Mouse (Mus musculus): ENCODE results near the gene Zcchc24. TPM values are rescaled to one million over a fixed set of nuclear protein-coding genes. Genes with fewer than 3 reads are reported as not detected.
"Not testable (repeated sequence)": the region's sequence is repeated elsewhere in the genome, so short reads cannot be mapped to it uniquely, and the experiment has no call there.

Zcchc24 gene
- 31.7 and 34.8 TPM in 2 replicates for polyA plus RNA-seq (2012; ENCODE audit: insufficient read depth, insufficient read length, missing spikeins)

DNA sequence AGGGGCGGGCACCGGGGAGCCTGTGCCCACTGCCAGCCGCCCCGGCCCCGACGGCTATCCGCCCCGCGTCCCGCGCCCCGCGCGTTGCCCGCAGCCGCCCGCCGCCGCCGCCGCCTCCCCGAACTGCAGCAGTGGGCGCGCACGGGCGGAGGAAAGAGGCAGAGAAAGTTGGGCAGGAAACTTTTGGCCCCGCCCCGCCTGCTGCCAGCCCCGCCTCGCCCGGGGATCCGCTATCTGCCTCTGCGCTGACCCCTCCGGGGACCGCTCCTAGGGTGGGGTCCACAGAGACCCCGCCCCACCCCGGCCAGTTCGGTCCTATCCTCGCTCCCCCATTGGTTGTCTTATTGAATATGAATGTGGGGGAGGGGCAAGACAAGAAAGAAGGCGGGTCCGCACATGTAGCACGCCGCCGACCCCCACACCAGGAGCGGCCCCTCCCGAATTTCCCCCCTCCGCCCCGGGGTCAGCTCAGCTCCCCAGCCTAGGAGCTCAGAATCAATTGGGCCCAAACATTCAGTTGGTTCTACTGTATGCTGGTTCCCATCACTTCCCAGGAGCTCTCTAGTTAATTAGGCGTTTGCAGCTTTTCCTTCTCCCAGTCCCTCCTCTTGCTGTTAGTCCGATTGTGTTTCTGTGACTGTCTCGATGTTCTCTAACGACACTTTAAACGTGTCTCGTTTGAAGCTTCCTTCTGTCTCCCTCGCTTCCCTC lies at the start of gene Zcchc24:
Gene Zcchc24, minus strand, starts transcription at position 125 of the 711 bp plus-strand sequence.
- Histone ChIP-seq H3K27ac (ENCODE audit: insufficient read depth, low read depth, low read length) (no peak within 1 kb of the TSS), H3K4me1 (ENCODE audit: control insufficient read depth, insufficient read depth, low read length) (peaks cover 11% of the 10 kb centered on the region)
- TF ChIP-seq CTCF (IDR thresholded peaks at IDR 0.05; ENCODE audit: low read depth, low read length) (no peak), POLR2A (IDR thresholded peaks at IDR 0.05; ENCODE audit: borderline replicate concordance, low read depth, low read length) (no peak)

GRCm38 (mm10) chr14:25816416-25816815 lies 47.6 kb upstream of the Zcchc24 start:
- Histone ChIP-seq H3K4me1 (ENCODE audit: control insufficient read depth, insufficient read depth, low read length) (no peaks in the 10 kb centered on the region), H3K4me3 (ENCODE audit: insufficient read depth, low read length) (no peak overlapping the region), H3K27ac (ENCODE audit: insufficient read depth, low read depth, low read length) (no peak overlapping the region)
- TF ChIP-seq POLR2A (IDR thresholded peaks at IDR 0.05; ENCODE audit: borderline replicate concordance, low read depth, low read length) (no peak), CTCF (IDR thresholded peaks at IDR 0.05; ENCODE audit: low read depth, low read length) (peak; percentile 78)

More for the DNA sequence above, at the start of gene Zcchc24:
- H3K4me3 ChIP-seq (ENCODE audit: insufficient read depth, low read length), result peak within 1 kb of the TSS; percentile 64

DNA sequence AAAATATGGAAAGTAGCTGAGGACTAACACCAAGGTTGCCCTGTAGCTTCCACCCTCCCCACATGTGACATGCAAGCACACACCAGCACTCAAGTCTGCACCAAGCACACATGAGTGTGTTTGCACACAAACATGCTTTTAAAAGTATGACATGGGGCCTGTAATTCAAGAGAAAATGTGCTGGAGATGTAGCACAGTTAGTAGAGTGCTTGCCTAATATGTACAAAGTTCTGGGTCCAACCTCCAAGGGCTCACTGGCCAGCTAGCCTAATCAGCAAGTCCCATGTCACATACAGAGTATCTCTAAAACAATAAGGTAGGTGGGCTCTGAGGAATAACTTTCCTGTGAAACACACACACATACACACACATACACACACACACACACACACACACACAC lies 45.3 kb upstream of the Zcchc24 start:
- Histone ChIP-seq H3K4me3 (ENCODE audit: insufficient read depth, low read length) (no peak overlapping the region), H3K4me1 (ENCODE audit: control insufficient read depth, insufficient read depth, low read length) (no peaks in the 10 kb centered on the region), H3K27ac (ENCODE audit: insufficient read depth, low read depth, low read length) (no peak overlapping the region)
- no peak for TF ChIP-seq POLR2A (IDR thresholded peaks at IDR 0.05; ENCODE audit: borderline replicate concordance, low read depth, low read length)
- no peak for TF ChIP-seq CTCF (IDR thresholded peaks at IDR 0.05; ENCODE audit: low read depth, low read length)

GRCm38 (mm10) chr14:25811026-25811425 lies 42.2 kb upstream of the Zcchc24 start:
- not testable (repeated sequence) for H3K4me3 ChIP-seq (ENCODE audit: insufficient read depth, low read length); H3K27ac ChIP-seq (ENCODE audit: insufficient read depth, low read depth, low read length); H3K4me1 ChIP-seq (ENCODE audit: control insufficient read depth, insufficient read depth, low read length)

GRCm38 (mm10) chr14:25806561-25806960 lies 37.7 kb upstream of the Zcchc24 start:
- H3K4me3 ChIP-seq (ENCODE audit: insufficient read depth, low read length), result no peak overlapping the region
- no peak overlapping the region for H3K27ac ChIP-seq (ENCODE audit: insufficient read depth, low read depth, low read length)
- no peak for TF ChIP-seq POLR2A (IDR thresholded peaks at IDR 0.05; ENCODE audit: borderline replicate concordance, low read depth, low read length)
- TF ChIP-seq CTCF (IDR thresholded peaks at IDR 0.05; ENCODE audit: low read depth, low read length), result no peak
- H3K4me1 ChIP-seq (ENCODE audit: control insufficient read depth, insufficient read depth, low read length), result no peaks in the 10 kb centered on the region

DNA sequence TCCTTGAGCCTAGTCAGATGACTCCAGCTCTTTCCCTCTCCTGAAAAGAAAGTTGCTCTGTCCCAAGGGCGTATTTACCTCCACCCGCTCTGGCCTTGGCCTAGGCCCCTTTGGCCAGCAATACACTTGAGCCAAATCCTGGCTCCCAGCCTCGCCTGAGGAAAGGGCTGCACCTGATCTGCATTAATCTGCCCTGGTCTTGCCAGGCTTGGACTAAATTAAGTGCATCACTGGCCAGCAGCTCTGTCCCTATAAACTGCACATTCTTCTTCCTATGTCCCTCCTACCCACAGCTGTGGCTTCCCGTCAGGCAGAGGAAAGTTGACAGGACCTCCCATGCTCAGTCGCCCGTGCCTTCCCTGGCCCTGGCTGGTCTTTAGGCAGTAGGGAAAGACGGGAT lies 37.0 kb upstream of the Zcchc24 start:
- no peak overlapping the region for H3K27ac ChIP-seq (ENCODE audit: insufficient read depth, low read depth, low read length)
- H3K4me1 ChIP-seq (ENCODE audit: control insufficient read depth, insufficient read depth, low read length), result no peaks in the 10 kb centered on the region
- no peak overlapping the region for H3K4me3 ChIP-seq (ENCODE audit: insufficient read depth, low read length)
- TF ChIP-seq CTCF (IDR thresholded peaks at IDR 0.05; ENCODE audit: low read depth, low read length), result no peak
- TF ChIP-seq POLR2A (IDR thresholded peaks at IDR 0.05; ENCODE audit: borderline replicate concordance, low read depth, low read length), result no peak

GRCm38 (mm10) chr14:25803246-25803809 lies 34.5 kb upstream of the Zcchc24 start:
- no peak overlapping the region for H3K27ac ChIP-seq (ENCODE audit: insufficient read depth, low read depth, low read length)
- H3K4me1 ChIP-seq (ENCODE audit: control insufficient read depth, insufficient read depth, low read length), result no peaks in the 10 kb centered on the region
- no peak overlapping the region for H3K4me3 ChIP-seq (ENCODE audit: insufficient read depth, low read length)
- no peak for TF ChIP-seq CTCF (IDR thresholded peaks at IDR 0.05; ENCODE audit: low read depth, low read length)
- TF ChIP-seq POLR2A (IDR thresholded peaks at IDR 0.05; ENCODE audit: borderline replicate concordance, low read depth, low read length), result no peak

DNA sequence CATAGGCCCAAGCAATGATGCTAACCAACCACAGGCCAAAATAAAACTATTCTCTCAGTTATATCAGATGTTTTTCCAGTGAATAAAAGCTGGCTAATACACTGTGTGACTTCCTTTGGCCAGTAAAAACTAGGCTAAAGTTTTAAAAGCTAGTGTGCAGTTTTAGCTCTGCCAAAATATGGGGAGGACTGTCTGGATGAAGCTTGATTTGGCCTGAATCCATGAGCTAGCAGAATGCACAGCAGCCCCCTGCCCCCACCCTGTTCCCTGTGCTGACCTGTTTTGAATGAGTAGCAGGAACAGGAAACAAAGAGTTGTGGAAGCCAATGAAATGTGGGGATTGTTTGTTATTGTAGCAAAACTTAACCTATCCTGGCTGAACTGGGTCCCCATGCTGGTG lies 33.7 kb upstream of the Zcchc24 start:
- TF ChIP-seq POLR2A (IDR thresholded peaks at IDR 0.05; ENCODE audit: borderline replicate concordance, low read depth, low read length), result no peak
- TF ChIP-seq CTCF (IDR thresholded peaks at IDR 0.05; ENCODE audit: low read depth, low read length), result no peak
- Histone ChIP-seq H3K4me1 (ENCODE audit: control insufficient read depth, insufficient read depth, low read length) (no peaks in the 10 kb centered on the region), H3K4me3 (ENCODE audit: insufficient read depth, low read length) (no peak overlapping the region), H3K27ac (ENCODE audit: insufficient read depth, low read depth, low read length) (no peak overlapping the region)

GRCm38 (mm10) chr14:25800166-25800960 lies 31.5 kb upstream of the Zcchc24 start:
- Histone ChIP-seq H3K27ac (ENCODE audit: insufficient read depth, low read depth, low read length) (no peak overlapping the region), H3K4me1 (ENCODE audit: control insufficient read depth, insufficient read depth, low read length) (peaks cover 3% of the 10 kb centered on the region), H3K4me3 (ENCODE audit: insufficient read depth, low read length) (no peak overlapping the region)
- no peak for TF ChIP-seq POLR2A (IDR thresholded peaks at IDR 0.05; ENCODE audit: borderline replicate concordance, low read depth, low read length)
- peak; percentile 80 for TF ChIP-seq CTCF (IDR thresholded peaks at IDR 0.05; ENCODE audit: low read depth, low read length)

GRCm38 (mm10) chr14:25796619-25797018 lies 27.8 kb upstream of the Zcchc24 start:
- no peak overlapping the region for H3K27ac ChIP-seq (ENCODE audit: insufficient read depth, low read depth, low read length)
- TF ChIP-seq CTCF (IDR thresholded peaks at IDR 0.05; ENCODE audit: low read depth, low read length), result no peak
- TF ChIP-seq POLR2A (IDR thresholded peaks at IDR 0.05; ENCODE audit: borderline replicate concordance, low read depth, low read length), result no peak
- H3K4me3 ChIP-seq (ENCODE audit: insufficient read depth, low read length), result no peak overlapping the region
- H3K4me1 ChIP-seq (ENCODE audit: control insufficient read depth, insufficient read depth, low read length), result peaks cover 5% of the 10 kb centered on the region

All from bone marrow macrophage, adult 2 months (primary cell).